Mouse (Mus musculus) frontal cortex, postnatal 36 days (tissue): ENCODE results near the gene Mrps12.
"Not testable (repeated sequence)": the region's sequence is repeated elsewhere in the genome, so short reads cannot be mapped to it uniquely, and the experiment has no call there.

Experiments
- DNase-seq, 2 experiments: peaks; one replicate each; pipeline ENCODE4 v3.0.0; 2022; ENCODE audit warnings: low spot score in 2 of 2

The Mrps12 gene

DNA sequence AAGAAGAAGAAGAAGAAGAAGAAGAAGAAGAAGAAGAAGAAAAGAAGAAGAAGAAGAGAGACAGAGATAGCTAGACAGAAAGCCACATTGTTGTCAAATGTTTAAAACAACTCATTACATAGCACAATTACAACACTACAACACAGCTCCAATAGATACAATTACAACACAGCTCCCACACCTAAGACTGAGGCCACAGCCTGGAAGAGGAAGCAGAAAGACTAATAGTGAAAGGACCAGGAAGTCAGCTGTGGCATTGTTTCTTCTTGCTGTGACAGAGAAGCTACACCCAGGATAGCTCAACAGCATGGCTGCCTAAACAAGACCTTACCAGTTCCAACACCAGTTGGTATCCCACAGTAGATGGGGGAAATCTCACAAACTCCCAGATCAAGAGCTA, 32.2 kb downstream of the Mrps12 start:
- no peak for DNase-seq

DNA sequence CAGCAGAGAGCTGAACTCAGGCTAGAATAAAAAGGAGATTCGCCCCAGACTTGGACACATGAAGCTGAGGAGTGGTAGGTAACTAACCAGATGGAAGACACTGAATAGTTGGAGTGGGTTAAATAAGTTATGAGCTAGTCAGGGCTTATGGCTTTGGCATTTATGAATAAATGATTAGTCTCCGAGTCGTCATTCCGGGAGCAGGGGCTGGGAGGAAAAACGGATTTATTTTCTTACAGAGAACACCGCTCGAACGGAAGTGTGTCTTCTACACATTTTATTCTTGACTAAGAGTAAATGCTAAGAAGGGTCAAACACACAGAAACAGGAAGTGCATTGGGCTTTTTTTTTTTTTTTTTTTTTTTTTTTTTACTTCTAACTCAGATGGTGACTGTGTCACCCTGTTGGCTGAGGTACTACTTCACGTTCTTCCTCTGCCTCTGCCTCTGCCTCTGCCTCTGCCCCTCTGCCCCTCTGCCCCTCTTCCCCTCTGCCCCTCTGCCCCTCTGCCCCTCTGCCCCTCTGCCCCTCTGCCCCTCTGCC, 38.9 kb downstream of the Mrps12 start:
- DNase-seq: no peak

DNA sequence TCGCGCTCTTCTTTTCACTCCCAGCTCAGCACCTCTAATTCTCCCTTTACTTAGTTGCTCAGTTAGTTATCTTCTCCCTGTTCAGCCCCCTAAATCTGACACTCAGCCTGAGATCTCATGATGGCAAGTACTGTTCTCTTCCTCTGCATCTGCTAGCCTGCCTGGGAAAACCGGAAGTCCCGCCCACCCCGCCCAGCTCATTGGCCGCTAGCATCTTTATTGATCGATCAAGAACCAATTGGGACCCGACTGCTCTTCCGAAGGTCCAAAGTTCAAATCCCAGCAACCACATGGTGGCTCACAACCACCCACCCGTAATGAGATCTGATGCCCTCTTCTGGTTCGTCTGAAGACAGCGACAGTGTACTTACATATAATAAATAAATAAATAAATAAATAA, 40.3 kb downstream of the Mrps12 start:
- DNase-seq: not testable (repeated sequence)

DNA sequence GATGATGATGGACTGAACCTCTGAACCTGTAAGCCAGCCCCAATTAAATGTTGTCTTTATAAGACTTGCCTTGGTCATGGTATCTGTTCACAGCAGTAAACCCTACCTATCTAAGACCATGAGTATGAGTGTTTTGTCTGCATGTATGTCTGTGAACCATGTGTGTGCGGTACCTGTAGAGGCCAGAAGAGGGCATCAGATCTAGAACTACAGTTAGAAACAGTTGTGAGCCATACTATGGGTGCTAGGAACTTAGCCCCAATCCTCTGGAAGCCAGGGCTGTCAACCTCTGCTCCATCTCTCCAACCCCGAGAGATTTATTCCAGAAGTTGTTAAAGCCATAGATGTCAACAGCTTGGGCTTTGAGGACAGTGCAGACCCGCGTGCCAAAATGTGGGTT, 41.4 kb downstream of the Mrps12 start:
- DNase-seq: no peak

DNA sequence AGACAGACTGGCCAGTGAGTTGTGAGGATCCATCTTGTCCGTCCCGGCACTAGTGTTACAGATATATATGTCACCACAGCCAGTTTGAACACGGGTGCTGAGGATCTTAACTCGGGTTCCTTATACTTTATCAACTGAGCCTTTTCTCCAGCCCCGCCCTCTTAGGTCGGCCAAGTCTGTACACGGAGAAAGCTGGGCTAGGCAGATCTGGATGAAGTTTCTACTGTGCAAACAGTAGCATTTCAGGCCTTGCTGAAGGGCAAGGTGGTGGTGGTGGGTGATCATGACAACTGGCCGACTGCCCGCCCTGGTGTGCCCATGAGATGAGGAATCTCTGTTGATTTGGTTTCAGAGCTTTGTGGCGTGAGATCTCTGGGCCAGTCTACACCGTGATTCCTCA, 44.3 kb downstream of the Mrps12 start:
- DNase-seq: no peak

DNA sequence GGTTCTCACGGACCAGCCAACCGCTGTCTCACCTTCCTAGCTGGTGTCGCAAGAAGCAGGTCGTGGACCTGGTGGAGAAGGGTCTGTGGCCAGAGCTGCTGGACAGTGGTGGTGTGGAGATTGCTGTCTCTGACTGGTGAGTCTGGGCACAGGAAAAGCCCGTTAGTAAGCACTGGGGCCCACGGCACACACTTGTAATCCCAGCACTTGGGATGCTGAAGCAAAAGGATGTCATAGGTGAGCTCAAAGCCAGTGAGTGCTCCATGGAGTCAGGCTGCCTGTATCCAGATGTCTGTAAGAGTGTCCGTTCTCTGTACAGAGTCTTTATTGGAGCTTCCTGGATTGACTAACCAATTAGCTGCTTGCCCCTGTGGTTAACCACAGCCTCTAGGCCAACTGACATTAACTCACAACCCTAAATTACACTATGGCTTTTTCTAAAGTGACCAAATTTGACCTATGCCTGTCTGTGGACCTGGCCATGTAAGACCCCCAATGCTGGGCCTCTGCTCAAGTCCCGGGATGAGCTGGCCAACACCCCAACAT, 46.6 kb downstream of the Mrps12 start:
- no peak for DNase-seq

DNA sequence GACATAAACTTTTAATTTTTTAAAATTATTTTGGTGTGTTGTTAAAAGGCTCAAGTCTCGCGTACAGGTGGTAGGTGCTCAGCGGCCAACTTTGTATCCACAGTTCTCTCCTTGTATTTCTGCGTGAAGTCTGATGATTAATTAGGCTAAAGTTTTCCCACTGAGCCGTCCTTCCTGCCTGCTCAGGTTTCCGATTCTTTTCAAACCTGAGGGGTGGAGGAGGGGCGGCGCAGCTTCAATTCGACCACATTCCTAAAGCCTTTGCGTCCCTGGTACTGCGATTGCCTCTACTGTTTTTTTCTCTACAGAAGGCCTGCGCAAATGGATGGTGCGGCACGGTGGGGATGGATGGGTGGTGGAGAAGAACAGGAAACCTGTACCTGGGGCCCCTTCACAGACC, 47.2 kb downstream of the Mrps12 start:
- DNase-seq: no peak

DNA sequence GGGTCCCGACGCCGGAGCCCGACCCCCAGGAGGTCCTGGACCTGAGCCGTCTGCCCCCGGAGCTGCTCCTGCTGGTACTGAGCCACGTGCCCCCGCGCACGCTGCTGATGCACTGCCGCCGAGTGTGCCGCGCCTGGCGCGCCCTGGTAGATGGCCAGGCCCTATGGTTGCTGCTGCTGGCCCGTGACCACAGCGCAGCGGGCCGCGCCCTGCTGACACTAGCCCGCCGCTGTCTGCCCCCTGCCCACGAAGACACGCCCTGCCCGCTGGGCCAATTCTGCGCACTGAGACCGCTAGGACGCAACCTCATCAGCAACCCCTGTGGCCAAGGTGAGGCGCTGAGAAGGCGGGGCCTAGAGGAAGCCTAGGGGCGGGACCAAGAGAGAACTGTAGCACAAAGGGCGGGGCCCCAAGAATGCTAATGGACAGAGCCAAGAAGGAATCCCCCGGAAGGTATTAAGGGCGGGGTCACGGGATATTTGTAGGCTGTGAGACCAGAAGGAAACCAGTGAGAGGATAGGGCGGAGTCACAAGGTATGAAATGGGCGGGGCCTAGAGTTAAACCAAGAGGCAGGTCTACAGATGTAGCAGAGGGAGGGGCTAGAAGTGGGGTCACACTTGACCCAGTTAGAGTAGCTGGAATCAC, 48.2 kb downstream of the Mrps12 start:
- peak; percentile 79 to 83 for DNase-seq

DNA sequence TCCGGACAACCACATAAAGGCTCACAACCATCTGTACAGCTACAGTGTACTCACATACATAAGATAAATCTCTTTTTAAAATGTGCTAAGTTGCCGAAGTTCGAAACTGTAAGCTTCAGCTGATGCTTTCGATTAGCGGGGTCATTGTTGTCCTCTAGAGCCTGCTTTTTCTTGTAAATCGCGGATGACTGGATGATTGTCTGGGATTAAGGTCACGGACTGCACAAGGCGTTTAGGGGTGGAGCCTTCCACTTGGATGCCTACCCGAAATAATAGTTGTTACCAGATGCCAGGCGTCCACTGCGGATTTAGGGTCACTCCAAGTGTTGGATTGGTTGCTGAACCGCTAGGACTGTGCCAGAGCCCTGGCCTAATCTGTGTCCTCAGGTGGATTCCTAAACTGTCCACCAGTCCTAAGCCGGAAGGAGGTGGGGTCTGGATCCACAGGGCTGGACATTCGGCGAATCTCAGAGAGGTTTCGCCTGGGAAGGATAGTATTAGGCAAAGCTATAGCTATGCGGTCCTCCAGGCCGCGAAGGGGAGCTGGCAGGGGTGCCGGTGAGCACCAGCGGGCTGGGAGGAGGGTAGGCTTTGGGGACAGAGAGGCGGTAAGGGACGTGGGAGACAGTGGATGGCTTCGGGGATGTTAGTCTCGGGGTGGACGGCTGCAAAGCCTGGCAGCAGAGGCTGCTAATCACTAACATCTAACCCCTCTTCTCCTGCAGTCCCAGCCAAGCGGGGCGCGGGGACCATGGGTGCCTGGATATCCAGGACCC, 48.9 kb downstream of the Mrps12 start, which contains the start of gene Fbxo27:
TSS of gene Fbxo27 (plus strand) at position 305 of the 776 bp plus-strand sequence.
- peak; percentile 49 to 52 for DNase-seq

DNA sequence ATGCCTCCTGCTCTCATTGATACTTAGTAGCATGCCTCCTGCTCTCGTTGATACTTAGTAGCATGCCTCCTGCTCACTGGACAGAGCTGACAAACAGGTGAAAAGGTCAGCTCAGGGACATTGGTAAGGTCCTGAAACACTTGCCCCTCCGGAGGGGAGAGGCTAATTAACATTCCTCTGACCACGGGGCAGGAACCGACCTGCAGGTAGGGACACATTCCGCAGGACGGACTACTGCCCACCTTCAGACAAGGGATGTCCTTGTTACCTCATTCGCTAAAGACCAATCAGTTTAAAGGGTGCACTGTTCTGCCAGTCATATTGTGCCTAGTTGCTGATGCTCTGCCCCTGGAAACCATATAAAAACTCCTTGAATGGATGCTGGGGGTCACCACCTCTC, 50.5 kb downstream of the Mrps12 start:
- DNase-seq: no peak
